Mouse (Mus musculus): ENCODE results near the gene Nfia.

- TF ChIP-seq CTCF (IDR thresholded peaks at IDR 0.05; ENCODE audit: borderline replicate concordance, insufficient read depth, low read length) (no peak), POLR2A (IDR thresholded peaks at IDR 0.05; ENCODE audit: low read depth, low read length) (no peak)
Measured at GRCm38 (mm10) chr4:97950341-97951071, 178.0 kb downstream of the Nfia start.

Data from embryonic fibroblast, embryonic 13.5 days (primary cell).